Mouse (Mus musculus) G1E (cell line): ENCODE results near the gene Arap2. TPM values are rescaled to one million over a fixed set of nuclear protein-coding genes. Genes with fewer than 3 reads are reported as not detected.

ENCODE experiments used
- ATAC-seq: 2 replicates; pipeline ENCODE4 v1.8.0; 2016; ENCODE audit warnings: mild to moderate bottlenecking; ENCODE audit not compliant: insufficient number of reproducible peaks, poor library complexity, low FRiP score, severe bottlenecking; ENCODE audit errors: extremely low read depth
- DNase-seq: peaks from one replicate; pipeline ENCODE4 v3.0.0; 2012; ENCODE audit warnings: low spot score
- H3K27me3 ChIP-seq: 2 replicates; pipeline ENCODE4 v1.6.1; 2012; ENCODE audit warnings: mild to moderate bottlenecking, low read length, inconsistent platforms; ENCODE audit not compliant: insufficient read depth
- H3K36me3 ChIP-seq: replicated peaks from 2 replicates; pipeline ENCODE3; 2012; ENCODE audit warnings: mild to moderate bottlenecking, inconsistent platforms
- H3K4me1 ChIP-seq: 2 replicates; pipeline ENCODE4 v1.6.1; 2012; ENCODE audit warnings: low read depth, low read length, inconsistent platforms, mixed read lengths; ENCODE audit not compliant: insufficient read depth
- H3K4me3 ChIP-seq: 2 replicates; pipeline ENCODE4 v1.5.1; 2012; ENCODE audit warnings: low read depth, mild to moderate bottlenecking, inconsistent platforms, low read length, moderate library complexity, mixed read lengths
- H3K9me3 ChIP-seq: replicated peaks from 2 replicates; pipeline ENCODE4 v1.6.1; 2012; ENCODE audit warnings: inconsistent platforms
- CTCF ChIP-seq: IDR thresholded peaks from 2 replicates; pipeline ENCODE4 v1.5.1; 2012; ENCODE audit warnings: low read depth, low read length, inconsistent platforms, mixed read lengths
- GATA1 ChIP-seq: IDR thresholded peaks from 2 replicates; pipeline ENCODE4 v1.6.1; 2012; ENCODE audit warnings: borderline replicate concordance, low read length, inconsistent platforms, mixed read lengths
- GATA2 ChIP-seq: IDR thresholded peaks from 2 replicates; pipeline ENCODE4 v1.6.1; 2012; ENCODE audit warnings: low read depth, low read length, inconsistent platforms, borderline replicate concordance
- POLR2AphosphoS5 ChIP-seq: IDR thresholded peaks from 2 replicates; pipeline ENCODE4 v1.6.1; 2012; ENCODE audit warnings: low read depth, low read length, inconsistent platforms; ENCODE audit not compliant: insufficient replicate concordance
- TAL1 ChIP-seq: conservative IDR thresholded peaks from 2 replicates; pipeline ENCODE4 v1.6.1; 2012; ENCODE audit warnings: low read depth, low read length, inconsistent platforms, mixed read lengths
- polyA plus RNA-seq: library from polyadenylated mRNA; stranded (reverse); fragments of >175 nt; gene quantifications from 2 replicates; pipeline ENCODE4 v1.2.3, GENCODE M21; 2012
- total RNA-seq, 2 experiments: library from RNA; stranded (forward) in 1 of 2; stranded (reverse) in 1 of 2; fragments of 200-1000 nt in 1 of 2; fragments of >200 nt in 1 of 2; fragmentation: Nextera tagmentation in 1 of 2; gene quantifications; 2 replicates each; pipeline ENCODE4 v1.2.3; 2014 to 2017

The Arap2 gene
- not detected in 2 replicates for total RNA-seq (2014; fragmentation: Nextera tagmentation)
- total RNA-seq (2017), result 1.0 TPM in 1 of 2 replicates, not detected in the other
- polyA plus RNA-seq, result not detected in 2 replicates

DNA sequence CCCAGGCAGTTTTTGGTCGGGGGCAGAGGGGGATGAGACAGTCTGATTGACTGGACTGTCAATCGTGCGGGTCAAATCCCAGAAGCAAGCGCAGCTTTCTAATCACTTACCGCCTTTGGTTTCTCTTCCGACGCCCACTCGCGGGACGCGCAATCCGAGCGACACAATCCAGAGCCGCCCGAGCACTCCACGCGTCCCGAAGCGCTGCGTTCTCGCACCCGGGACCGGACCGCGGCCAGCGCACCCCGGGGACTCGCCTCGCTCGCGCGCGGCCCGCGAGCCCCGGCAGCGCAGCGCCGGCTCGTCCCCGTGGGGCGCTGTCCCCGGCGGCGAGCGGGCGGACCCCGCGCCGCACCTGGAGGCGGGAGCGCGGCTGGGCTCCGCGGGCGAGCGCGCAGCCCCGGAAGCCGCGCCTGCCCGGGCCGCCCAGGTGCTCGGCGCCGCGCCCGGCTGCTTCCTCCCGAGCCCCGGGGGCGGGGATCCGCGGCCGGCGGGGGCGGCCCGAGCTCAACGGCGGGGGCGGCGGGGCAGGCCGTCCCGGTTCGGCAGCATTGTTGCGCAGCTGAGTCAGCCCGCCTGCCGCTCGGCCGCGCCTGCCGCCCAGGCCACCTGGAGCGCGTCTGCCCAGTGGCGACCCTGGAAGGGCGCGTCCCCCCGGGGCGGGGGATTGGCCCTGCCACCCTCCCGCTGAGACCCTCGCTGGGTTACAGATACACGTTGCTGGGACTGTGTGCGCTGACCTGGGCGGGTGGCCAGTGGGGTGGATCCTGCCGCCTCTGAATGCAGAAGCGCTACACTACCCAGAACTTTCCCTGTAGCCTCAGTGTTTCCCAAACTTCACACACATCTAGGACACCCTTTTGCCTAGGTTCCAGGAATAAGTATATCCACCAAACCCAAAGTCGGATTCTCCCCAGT lies at the start of gene Arap2:
Gene Arap2 (minus strand): TSS at position 376 of the 918 bp plus-strand sequence.
- TF ChIP-seq GATA2, result no peak
- no peak for TF ChIP-seq GATA1
- TF ChIP-seq TAL1, result no peak
- no peak for TF ChIP-seq POLR2AphosphoS5
- no peak for TF ChIP-seq CTCF
- no peak for DNase-seq
- no peaks in the 10 kb centered on the region for H3K36me3 ChIP-seq
- H3K9me3 ChIP-seq, result peaks cover 12% of the 10 kb centered on the region
- H3K4me3 ChIP-seq, result no peak within 1 kb of the TSS
- no peak for ATAC-seq
- no peaks in the 10 kb centered on the region for H3K4me1 ChIP-seq
- no peaks in the 10 kb centered on the region for H3K27me3 ChIP-seq

GRCm38 (mm10) chr5:62815741-62816140 lies 49.8 kb upstream of the Arap2 start:
- H3K4me3 ChIP-seq, result no peak overlapping the region
- DNase-seq (no peak), ATAC-seq (no peak)
- H3K4me1 ChIP-seq, result no peaks in the 10 kb centered on the region
- no peaks in the 10 kb centered on the region for H3K27me3 ChIP-seq
- TF ChIP-seq GATA2, result no peak
- no peak for TF ChIP-seq POLR2AphosphoS5
- TF ChIP-seq CTCF, result no peak
- TF ChIP-seq GATA1, result no peak
- no peak for TF ChIP-seq TAL1
- H3K36me3 ChIP-seq, result no peaks in the 10 kb centered on the region
- no peaks in the 10 kb centered on the region for H3K9me3 ChIP-seq

DNA sequence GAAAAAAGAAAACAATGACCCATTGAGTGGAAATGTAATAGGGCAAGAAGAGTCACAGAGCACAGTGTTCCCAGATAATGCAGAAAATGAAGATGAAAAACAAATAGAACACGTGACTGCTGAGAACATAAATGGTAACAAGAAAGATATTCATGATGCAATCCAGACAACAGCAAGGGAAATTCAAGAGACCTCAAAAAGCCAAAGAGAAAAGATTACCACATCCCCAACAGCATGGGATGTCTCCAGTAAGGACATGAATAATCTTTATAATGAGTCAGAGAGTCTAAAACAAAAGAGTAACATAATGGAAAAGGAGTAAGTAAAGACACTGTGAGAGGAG lies 48.1 kb upstream of the Arap2 start:
- TF ChIP-seq GATA1, result no peak
- no peak for TF ChIP-seq POLR2AphosphoS5
- no peak for TF ChIP-seq GATA2
- no peak for TF ChIP-seq TAL1
- TF ChIP-seq CTCF, result no peak
- Histone ChIP-seq H3K36me3 (no peaks in the 10 kb centered on the region), H3K4me1 (no peaks in the 10 kb centered on the region), H3K9me3 (no peaks in the 10 kb centered on the region), H3K4me3 (no peak overlapping the region), H3K27me3 (no peaks in the 10 kb centered on the region)
- DNase-seq (no peak), ATAC-seq (no peak)

DNA sequence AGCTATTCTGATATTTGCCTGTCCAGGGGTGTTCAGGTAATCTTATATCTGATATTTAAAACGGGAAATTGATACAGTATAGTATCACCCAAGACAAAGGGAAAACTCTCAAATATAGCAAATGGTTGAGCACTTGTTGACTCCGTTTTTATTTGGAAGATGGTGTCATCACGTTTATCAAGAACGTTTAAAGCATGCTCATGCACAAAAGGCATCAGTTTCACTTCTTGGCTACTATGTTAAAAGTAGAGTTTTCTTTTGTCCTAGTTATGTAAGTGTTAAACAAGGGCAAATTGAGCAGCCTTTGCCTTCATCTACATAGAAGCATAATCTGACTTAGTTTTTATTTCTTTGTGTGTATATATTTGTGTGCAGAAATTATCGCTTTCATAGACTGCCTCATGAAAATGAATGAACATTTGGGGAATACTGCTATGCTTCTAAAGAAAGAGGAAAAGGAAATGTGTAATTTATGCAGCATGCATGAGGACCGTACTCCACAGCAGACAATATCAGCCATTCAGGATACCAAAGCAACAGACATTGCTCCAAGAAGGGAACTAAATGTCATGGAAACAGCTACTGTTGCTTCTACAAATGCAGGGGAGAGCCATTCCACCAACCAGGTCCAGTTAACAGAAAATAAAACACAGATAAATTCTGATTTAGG lies 47.6 kb upstream of the Arap2 start, which contains the start of gene Dthd1:
Gene Dthd1 (plus strand): TSS at position 422 of the 670 bp plus-strand sequence.
- no peak for DNase-seq
- no peak for ATAC-seq
- Histone ChIP-seq H3K36me3 (no peaks in the 10 kb centered on the region), H3K4me3 (no peak within 1 kb of the TSS), H3K4me1 (no peaks in the 10 kb centered on the region), H3K27me3 (no peaks in the 10 kb centered on the region), H3K9me3 (no peaks in the 10 kb centered on the region)
- TF ChIP-seq CTCF (no peak), TAL1 (no peak), GATA1 (no peak), GATA2 (no peak), POLR2AphosphoS5 (no peak)

- Histone ChIP-seq H3K36me3 (no peaks in the 10 kb centered on the region), H3K9me3 (no peaks in the 10 kb centered on the region), H3K4me3 (no peak overlapping the region), H3K27me3 (no peaks in the 10 kb centered on the region), H3K4me1 (no peaks in the 10 kb centered on the region)
- DNase-seq, result no peak
- no peak for ATAC-seq
- TF ChIP-seq GATA1 (no peak), POLR2AphosphoS5 (no peak), CTCF (no peak), TAL1 (no peak), GATA2 (no peak)
Measured at GRCm38 (mm10) chr5:62792776-62793175, 26.8 kb upstream of the Arap2 start.

- DNase-seq, result no peak
- no peak for TF ChIP-seq GATA1
- TF ChIP-seq TAL1, result no peak
- no peak for TF ChIP-seq CTCF
- no peak for TF ChIP-seq POLR2AphosphoS5
- TF ChIP-seq GATA2, result no peak
Measured at GRCm38 (mm10) chr5:62790921-62791564, 25.1 kb upstream of the Arap2 start.

More at GRCm38 (mm10) chr5:62790921-62791564, 25.1 kb upstream of the Arap2 start:
- no peaks in the 10 kb centered on the region for H3K4me1 ChIP-seq
- H3K9me3 ChIP-seq, result no peaks in the 10 kb centered on the region
- no peaks in the 10 kb centered on the region for H3K27me3 ChIP-seq
- H3K4me3 ChIP-seq, result no peak overlapping the region
- no peak for ATAC-seq
- no peaks in the 10 kb centered on the region for H3K36me3 ChIP-seq
